Mouse (Mus musculus) kidney, adult 2 months (tissue): ENCODE results near the gene Ttll7.

Experiments used
- CTCF ChIP-seq: fragments of 200-500 bp; conservative IDR thresholded peaks from 2 replicates; pipeline ENCODE4 v1.5.1; 2011; ENCODE audit warnings: low read depth, mild to moderate bottlenecking, control low read depth, low read length, moderate library complexity, mixed read lengths; ENCODE audit not compliant: insufficient read depth, insufficient read length
- POLR2A ChIP-seq: fragments of 200-500 bp; IDR thresholded peaks from one replicate; pipeline ENCODE4 v1.6.1; 2011; ENCODE audit warnings: low read depth, low read length, control low read depth

GRCm38 (mm10) chr3:146866563-146866962 lies 14.4 kb downstream of the Ttll7 start:
- TF ChIP-seq POLR2A (no peak), CTCF (peak; percentile 41; the same call in 1 of the 2 replicates)
